Mouse (Mus musculus) layer of hippocampus, postnatal 36 days (tissue): Measurements from ENCODE around the gene Gm44790. TPM values are rescaled to one million over a fixed set of nuclear protein-coding genes. Genes with fewer than 3 reads are reported as not detected.

Source experiments
- DNase-seq, 2 experiments: peaks; one replicate each; pipeline ENCODE4 v3.0.0; 2022
- total RNA-seq, 2 experiments: library from RNA; stranded (reverse); gene quantifications; 2 replicates each; pipeline ENCODE4 v1.2.3; 2021

The Gm44790 gene
- total RNA-seq, 2 experiments from 2014 or later: 0.88 TPM; not detected in 1

GRCm38 (mm10) chr6:86404100-86404861, 22.2 kb upstream of the Gm44790 start, which contains the start of gene Tia1:
Gene Tia1, plus strand, starts transcription at chr6:86404219.
- peak; percentile 96 to 97 for DNase-seq

- no peak for DNase-seq
These were observed 21.5 kb upstream of the Gm44790 start for GRCm38 (mm10) chr6:86404996-86405395.

- no peak for DNase-seq
These were observed 20.2 kb upstream of the Gm44790 start for GRCm38 (mm10) chr6:86406306-86406705.

GRCm38 (mm10) chr6:86418711-86419110, 7.7 kb upstream of the Gm44790 start:
- no peak for DNase-seq

GRCm38 (mm10) chr6:86419239-86419638, 7.2 kb upstream of the Gm44790 start:
- DNase-seq: no peak

- DNase-seq: no peak
These were observed 6.0 kb upstream of the Gm44790 start for GRCm38 (mm10) chr6:86420491-86420890.

GRCm38 (mm10) chr6:86431531-86431930, 5.1 kb downstream of the Gm44790 start:
- no peak for DNase-seq

- no peak for DNase-seq
These were observed 7.2 kb downstream of the Gm44790 start for GRCm38 (mm10) chr6:86433696-86434095.

GRCm38 (mm10) chr6:86437711-86438110, 11.3 kb downstream of the Gm44790 start:
- DNase-seq: peak; percentile 18 to 27

- peak; percentile 97 for DNase-seq
These were observed 12.0 kb downstream of the Gm44790 start, which contains the start of gene C87436 for GRCm38 (mm10) chr6:86438272-86439118. Gene C87436, plus strand, starts transcription at chr6:86438374.

GRCm38 (mm10) chr6:86439119-86439496, 12.7 kb downstream of the Gm44790 start:
- DNase-seq: no peak

GRCm38 (mm10) chr6:86439531-86439930, 13.1 kb downstream of the Gm44790 start:
- DNase-seq: no peak

GRCm38 (mm10) chr6:86441571-86441970, 15.1 kb downstream of the Gm44790 start:
- DNase-seq: no peak

GRCm38 (mm10) chr6:86445551-86445950, 19.1 kb downstream of the Gm44790 start:
- DNase-seq: no peak

GRCm38 (mm10) chr6:86446927-86447568, 20.6 kb downstream of the Gm44790 start:
- DNase-seq: no peak

- DNase-seq: no peak
These were observed 30.3 kb downstream of the Gm44790 start for GRCm38 (mm10) chr6:86456727-86457126.

GRCm38 (mm10) chr6:86463079-86463478, 36.6 kb downstream of the Gm44790 start:
- DNase-seq: no peak

- DNase-seq: no peak
These were observed 44.9 kb downstream of the Gm44790 start for GRCm38 (mm10) chr6:86471317-86471716.

GRCm38 (mm10) chr6:86471760-86472099, 45.3 kb downstream of the Gm44790 start:
- DNase-seq: no peak

GRCm38 (mm10) chr6:86472100-86472955, 45.9 kb downstream of the Gm44790 start:
- peak; percentile 100 for DNase-seq

GRCm38 (mm10) chr6:86473077-86473476, 46.6 kb downstream of the Gm44790 start:
- DNase-seq: no peak

- DNase-seq: no peak
These were observed 47.6 kb downstream of the Gm44790 start for GRCm38 (mm10) chr6:86474072-86474471.
